Mouse (Mus musculus): Measurements from ENCODE around the gene Clgn.

DNA sequence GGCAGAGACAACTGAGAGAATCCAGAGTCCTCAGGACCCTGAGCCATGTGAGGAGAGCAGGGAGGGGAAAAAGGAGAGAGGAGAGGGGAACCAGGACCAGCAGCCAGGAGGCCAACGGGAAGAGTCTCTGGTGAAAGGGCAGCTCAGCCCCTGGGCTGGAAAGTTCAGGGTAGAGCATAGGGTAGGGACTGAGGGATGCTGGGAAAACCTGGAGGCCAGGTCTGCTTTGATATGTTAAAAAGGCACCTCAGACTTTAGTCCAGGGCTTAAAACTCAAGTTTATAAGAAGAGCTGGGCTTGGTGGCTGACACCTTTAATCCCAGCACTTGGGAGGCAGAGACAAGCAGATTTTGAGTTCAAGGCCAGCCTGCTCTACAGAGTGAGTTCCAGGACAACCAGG lies 2.9 kb downstream of the Clgn start:
- TF ChIP-seq POLR2A (IDR thresholded peaks at IDR 0.05; ENCODE audit: low read depth, low read length) = no peak
- no peak for TF ChIP-seq CTCF (IDR thresholded peaks at IDR 0.05; ENCODE audit: borderline replicate concordance, insufficient read depth, low read length)
